Mouse (Mus musculus) cerebellum, adult 8-10 months (tissue): Measurements from ENCODE around the gene Adgrf5.
"Not testable (repeated sequence)": the region's sequence is repeated elsewhere in the genome, so short reads cannot be mapped to it uniquely, and the experiment has no call there.

Source experiments
- DNase-seq: peaks from one replicate; pipeline ENCODE4 v3.0.0; 2022

Gene Adgrf5

DNA sequence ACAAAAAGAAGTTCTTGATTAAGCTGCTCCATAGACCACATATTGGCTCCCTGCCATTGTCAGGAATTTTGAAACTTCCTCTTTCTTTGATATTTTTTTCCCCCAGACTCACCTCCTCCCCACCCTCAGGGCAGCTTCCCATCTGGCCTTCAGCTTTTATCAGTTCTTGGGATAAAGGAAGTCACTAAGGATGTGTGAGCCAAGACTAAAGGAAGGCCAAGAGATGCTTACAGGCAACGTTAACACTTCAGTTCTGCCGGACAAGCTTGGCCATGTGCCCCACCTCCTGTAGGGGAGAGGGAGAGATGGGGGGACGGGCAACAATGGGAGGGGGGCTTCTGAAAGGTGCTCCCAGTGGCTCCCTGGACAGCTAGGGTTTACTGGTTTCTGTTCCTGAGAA, 109.8 kb downstream of the Adgrf5 start:
- no peak for DNase-seq

DNA sequence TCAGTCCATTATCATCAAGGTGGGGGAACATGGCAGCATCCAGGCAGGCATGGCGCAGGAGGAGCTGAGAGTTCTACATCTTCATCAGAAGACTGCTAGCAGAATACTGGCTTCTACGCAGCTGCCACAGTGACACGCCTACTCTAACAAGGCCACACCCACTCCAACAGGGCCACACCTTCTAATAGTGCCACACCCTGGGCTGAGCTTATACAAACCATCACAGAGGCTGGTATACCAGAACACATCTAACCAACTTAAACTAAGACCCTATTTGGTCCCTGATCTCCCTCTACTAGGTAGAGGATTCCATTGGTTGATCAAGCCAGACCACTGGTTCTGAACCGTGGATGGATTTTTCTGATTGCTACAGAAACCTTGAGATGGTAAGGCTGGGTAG, 112.3 kb downstream of the Adgrf5 start:
- no peak for DNase-seq

DNA sequence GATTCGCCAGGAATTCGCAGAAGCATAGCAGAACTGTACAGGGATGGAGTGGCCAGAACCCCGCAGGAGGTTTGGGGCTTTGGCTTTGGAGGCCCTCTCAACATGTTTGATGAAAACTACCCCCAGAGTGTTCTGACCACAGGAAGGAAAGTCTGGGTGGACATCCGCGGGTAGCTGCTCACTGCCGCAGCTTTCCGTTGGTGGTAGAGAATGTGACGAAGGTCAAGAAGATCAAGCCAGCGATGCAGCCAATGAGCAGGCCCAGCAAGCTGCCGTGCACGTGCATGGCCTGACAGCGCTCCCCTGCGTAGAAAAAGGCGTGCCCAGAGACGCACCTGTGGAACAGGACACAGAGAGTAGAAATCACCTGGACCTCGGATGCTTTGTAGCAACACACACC, 114.5 kb downstream of the Adgrf5 start:
- DNase-seq = no peak

DNA sequence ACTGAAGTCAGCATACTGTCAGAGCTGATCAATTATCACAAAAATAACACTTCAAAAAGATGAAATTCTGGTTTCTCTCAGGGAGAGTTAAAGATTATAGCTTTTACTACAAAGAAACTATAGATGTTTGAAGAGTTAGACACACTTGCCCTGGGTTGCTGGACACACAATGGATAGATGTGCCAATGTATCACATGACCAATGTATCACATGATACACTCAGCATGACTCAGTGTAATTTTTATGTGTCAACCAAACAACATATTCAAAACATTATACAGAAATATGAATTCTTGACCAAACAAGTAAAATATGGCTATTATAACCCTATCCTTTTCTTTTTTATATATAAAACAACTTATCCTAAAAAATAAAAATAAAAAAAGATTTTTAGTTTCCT, 117.4 kb downstream of the Adgrf5 start:
- DNase-seq = no peak

DNA sequence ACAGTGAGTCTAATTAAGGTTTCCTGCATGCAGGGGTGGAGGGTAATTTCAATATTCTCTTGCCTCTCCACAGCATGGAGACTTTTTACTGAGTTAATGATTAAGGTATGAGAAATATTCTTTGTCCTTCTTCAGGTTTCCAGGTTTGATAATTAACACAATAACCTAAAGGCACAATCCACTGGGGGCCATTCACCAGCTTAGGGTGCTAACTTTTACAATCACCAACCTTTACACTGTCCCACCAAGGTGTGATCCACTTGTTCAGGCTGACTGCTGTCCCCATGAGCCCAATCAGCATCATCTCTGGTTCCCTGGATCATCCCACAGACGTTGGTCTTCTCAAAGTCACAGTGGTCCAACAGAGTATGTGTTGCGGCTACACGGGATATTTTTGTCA, 125.7 kb downstream of the Adgrf5 start:
- no peak for DNase-seq

DNA sequence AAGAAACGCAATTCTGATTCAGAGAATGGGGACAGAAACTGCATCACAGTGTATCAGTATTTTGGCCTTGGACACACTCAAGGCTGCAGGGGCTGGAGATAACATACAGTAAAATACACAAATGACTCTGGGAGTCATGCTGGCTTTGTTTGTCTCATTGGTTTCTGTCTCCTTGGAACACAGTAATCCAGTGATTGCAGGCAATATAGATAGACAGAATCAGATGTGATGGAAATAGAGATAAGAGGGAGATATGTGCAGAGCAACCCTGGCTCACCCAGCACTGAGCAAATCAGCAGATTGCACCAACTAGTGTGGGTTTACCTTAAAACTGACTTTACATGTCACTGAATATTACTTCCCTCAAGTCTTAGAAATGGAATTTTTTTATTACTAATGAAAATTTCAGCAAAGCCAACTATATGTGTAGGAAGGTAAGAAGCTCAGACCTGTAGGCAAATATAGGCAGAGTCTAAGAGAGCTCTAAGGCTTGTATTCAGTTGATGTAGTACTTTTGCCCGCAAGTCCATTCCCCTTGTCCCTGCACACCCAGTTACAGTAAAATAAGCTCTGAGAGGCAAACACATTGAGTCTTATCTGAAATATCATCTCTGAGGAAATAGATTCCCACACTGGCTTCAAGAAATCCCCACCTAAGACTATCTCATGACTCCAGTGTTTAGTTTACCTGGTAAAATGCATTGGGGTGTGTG, 128.3 kb downstream of the Adgrf5 start:
- DNase-seq = no peak

DNA sequence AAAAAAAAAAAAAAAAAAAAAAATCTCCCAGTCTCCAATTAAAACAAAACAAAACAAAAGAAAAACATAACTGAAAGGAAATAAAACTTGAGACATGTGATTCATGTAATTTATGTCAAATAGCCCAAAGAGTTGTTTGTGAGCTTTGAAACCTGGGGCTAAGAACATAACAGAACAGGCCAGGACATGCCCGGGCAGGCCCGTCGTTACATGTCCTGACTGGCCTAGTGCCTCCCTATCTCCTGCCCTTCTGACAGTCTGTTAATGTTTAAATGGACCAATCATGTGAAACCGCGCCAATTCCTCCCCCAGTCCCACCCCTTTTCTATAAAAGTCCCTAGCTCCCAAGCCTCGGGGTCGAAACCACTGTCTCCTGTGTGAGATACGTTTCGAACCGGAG, 130.1 kb downstream of the Adgrf5 start:
- DNase-seq = not testable (repeated sequence)

DNA sequence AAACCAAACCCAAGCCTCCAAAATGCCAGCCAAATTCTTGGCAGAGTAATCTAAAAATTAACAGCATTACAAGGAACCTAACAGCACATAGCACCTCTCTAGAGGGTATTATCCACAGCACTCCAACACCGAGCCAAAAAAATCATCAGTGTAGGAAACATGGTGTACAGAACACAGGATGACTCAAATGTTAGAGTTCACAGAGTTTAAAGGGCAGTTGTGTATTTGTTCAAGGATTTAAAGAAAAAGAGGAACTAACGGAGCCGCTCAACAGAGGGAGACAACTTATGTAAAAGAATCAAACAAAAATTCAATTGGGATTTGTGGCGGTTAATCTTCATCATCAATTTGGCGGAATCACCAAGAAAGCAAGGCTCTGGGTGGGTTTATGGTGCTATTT, 135.3 kb downstream of the Adgrf5 start:
- no peak for DNase-seq

DNA sequence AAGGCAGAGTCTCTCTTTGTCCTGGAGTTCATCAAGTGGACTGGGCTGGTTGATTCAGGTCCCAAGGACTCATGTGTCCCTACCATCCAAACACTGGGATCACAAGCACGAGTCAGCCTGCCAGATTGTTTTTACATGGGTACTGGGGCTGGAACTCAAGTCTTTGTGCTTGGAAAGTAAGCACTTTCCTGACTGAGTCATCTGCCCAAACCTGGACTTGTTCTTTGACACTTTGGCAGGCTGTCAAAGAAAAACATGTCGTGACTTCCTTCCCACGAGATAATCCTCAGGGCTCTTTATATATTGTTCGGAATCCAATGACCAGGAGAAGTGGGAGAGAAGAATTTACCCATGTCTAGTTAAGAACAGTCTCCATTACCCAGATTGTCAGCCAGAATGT, 137.3 kb downstream of the Adgrf5 start:
- no peak for DNase-seq

DNA sequence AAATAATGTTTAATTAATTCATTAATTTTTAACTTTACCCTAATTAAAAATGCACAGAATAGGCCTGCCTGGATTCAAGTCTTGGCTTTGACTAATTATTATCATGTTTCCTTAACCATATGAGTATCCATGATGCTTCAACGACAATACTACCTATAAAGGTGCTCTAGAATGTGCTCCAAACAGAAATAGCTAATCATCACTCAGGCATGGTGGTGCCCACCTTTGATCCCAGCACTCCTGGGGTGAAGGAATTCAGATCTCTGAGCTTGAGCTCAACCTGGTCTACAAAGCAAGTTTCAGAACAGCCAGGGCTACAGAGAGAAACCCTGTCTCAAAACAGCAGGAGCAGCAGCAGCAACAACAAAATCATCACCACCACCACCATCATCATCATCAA, 140.3 kb downstream of the Adgrf5 start:
- DNase-seq = no peak

DNA sequence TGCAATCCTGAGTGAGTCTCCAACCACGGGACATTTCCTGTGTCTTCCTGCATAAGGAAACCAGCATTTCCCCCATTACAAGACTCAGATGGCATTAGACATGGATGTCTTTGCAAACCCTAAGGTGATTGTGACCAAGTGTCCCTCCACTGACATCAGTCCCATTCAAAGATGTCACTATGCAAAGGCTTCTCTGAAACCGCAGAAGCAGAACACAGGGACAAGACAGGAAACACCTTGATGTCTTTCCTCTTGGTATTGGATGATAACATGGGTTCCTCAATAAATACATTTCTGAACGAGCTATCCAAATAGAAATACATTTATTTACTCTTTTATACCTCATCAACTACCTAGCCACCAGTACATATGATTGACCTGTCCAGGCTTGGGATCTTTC, 141.0 kb downstream of the Adgrf5 start:
- DNase-seq = no peak

DNA sequence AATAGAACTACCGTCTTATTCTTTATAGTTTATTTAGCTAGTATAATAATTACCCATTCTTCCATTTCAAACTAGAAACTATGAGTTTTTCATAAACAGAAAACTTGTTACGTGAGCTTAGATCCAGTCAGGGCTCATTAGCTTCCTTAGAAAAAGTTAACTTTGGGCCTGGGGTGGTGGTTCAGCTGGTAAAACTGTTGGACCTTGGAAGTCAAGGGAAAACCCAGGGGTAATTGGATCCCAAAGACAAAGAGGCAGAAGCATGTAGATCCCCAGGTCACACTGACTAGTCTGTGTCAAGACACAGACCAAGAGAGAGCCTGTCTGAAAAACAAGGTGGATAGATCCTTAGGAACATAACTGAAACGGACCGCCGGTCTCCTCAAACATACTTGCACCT, 141.4 kb downstream of the Adgrf5 start:
- DNase-seq = no peak

DNA sequence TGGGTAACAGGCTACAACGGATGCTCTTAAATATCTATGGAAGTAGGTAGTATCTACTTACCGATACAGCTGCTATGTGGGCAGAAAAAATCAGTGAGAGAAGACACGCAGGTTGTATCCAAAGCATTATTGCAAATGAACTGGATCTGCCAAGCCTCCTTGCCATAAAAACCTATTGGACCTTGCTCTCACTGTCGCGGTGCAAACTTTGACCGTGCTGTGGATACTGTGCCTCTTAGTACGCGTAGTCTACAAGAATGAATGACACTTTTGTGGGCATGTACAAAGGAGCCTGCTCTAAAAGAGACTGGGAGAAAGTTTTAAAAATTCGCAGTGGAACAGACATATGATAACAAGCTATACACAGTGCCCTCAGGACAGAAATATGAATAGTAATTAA, 142.3 kb downstream of the Adgrf5 start, which contains the start of gene Mep1a:
Gene Mep1a (minus strand): TSS at position 221 of the 400 bp plus-strand sequence.
- DNase-seq = no peak

DNA sequence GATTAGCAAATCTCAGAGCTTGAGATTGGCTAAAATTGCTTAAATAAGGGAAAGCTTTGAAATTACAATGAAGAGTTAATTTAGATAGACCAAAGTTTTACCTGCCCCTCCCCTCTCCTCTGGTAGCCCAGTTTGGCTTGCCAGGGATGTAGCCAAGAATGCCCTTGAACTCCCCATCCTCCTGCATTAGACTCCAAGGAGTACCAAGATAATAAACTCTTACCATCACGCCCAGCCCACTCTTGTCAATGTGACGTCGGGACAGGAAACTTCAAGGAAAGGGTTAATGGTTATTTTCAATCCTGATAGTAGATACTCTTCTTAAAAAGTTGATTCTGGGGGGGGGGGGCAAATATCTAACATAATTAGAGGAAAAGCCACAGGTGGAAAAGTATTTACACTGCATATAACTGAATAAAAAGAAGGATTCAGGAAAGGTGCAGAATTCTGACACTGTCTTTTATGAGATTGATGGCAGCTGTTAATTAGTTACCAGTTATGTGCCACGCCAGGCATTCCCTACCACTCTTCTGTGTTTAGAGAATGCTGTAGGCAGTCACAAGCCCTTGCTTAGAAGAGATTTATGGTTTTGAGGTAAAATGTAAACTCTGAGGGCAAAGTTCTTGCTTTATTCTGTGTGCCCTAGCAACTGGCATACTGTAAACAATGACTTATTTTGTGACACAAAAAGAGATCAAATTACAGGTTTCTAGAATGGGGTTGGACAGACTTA, 143.8 kb downstream of the Adgrf5 start:
- DNase-seq = no peak

DNA sequence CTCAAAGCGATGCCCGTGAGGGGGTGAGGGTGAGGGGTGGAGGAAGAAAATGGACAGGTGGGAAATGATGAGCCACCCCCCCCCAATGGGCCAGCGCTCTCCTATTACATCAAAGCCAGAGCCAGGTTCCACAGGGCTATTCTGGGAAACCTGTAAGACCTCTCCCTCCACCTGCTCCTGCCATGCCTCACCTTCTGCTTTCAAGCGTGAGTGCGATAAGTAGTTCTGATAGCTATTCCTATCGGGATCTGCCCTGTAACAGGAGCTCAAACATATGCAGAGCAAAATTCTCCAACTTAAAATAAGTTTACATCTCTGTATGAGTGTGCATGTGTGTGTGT, 144.3 kb downstream of the Adgrf5 start:
- DNase-seq = no peak
